Mouse (Mus musculus) layer of hippocampus, postnatal 25 days (tissue): ENCODE results near the gene Sorbs1. TPM values are rescaled to one million over a fixed set of nuclear protein-coding genes. Genes with fewer than 3 reads are reported as not detected.
A peak's percentile ranks its signal among the peaks of the same experiment; 100 is the strongest.

ENCODE experiments used
- DNase-seq, 2 experiments: peaks; one replicate each; pipeline ENCODE4 v3.0.0; 2022; ENCODE audit warnings: mixed read lengths in 2 of 2, low spot score in 1 of 2; ENCODE audit errors: extremely low spot score in 1 of 2
- total RNA-seq, 2 experiments: library from RNA; stranded (reverse); gene quantifications; 2 replicates each; pipeline ENCODE4 v1.2.3; 2021

Gene Sorbs1
- total RNA-seq, 2 experiments from 2014 or later = 185 to 208 TPM

DNA sequence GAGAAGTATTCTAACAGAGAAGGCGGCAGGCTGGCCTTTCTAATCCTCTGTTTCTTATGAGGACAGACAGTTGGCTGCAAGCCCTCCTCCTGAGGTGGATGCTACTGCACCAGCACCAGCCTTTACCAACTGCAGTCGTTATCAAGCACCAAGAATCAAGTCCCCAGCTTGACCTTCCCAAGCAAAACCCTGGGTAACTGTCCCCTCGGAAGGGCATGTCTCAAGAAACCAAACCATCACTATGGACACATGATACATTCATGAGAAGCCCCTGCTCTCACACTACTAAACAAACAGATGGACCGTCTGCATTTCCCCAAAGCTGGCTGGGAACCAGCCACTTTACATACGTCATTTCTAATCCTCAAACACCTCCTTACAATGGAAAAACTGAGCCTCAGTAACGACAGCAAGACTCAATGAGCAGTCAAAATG lies 102.2 kb downstream of the Sorbs1 start:
- DNase-seq = no peak

DNA sequence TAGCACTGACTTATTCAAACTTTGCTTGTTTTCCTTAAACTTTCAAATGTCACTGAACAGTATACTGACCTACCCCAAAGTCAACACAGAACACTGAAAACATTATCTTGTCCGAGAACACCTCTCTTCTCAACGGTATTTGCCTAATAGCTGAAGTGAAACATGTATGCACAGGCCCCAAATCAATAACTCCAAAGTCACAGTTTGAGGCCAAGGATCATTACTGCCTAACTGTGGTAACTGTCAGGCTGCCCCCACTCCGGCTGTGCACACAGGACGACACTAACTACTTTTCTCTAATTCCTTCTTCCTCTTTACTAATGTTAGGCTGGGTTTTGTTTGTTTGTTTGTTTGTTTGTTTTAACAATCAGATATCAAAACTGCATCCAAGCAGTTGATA lies 103.1 kb downstream of the Sorbs1 start:
- DNase-seq = no peak

DNA sequence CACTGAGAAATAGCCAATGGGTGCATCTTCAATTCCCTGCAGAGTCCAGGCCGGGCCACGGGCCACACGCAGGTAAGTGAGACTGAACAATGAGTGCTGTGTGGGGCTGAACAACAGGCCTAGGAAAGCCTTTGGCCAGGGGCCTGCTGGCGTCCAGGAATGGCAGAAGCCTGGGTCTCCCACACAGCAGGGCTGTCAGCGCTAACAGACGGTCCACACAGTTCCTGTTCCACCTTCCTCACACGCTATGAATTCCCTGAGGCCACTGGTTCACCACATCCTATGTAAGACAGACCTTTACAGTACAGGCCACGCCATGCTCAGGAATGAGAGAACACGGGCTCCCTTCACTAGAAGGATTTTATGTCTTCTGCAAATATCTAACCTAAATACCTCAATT lies 103.5 kb downstream of the Sorbs1 start:
- DNase-seq = no peak

DNA sequence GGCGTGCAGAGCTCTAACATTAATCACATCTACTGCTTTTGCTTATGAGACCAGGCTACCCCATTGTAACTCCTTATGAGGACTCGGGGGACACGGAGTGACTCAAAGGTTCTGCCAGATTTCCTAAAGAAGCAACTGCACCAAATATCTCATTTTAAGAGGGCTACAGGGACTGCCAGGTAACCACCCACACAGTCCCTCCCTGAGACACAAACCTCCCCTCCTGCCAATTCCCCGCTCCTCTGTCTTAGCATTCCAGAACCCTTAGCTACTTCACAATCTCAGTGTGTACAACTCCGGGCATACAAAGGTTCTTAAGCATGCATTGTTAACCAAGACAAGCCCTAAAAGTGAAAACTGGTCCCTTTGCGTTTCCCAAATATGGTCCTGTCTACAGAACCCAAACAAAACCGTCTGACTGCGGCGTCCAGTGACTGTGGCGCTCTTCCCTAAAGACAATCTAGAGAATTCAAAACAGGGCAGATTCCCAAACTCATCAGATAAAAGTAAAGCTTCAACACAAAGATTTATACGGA lies 104.0 kb downstream of the Sorbs1 start:
- DNase-seq = no peak

DNA sequence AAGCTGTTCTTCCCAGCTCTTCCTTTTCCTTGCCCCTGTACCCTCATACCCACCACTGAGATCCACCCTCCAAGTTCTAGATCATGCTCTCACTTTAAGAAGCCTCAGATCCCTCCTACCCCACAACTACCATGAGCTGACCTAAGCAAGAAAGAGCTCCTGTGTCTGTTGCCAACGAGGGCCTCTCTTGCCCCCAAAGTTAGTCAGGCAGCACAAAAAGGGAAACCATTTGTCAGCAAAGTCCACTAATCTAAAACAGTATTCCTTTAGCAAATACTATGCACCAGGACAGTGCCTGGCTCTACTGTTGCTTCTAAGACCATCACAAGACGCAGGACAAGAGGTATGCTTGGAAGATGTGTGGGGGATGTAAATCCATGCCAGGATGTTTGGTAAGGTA lies 106.4 kb downstream of the Sorbs1 start:
- no peak for DNase-seq

DNA sequence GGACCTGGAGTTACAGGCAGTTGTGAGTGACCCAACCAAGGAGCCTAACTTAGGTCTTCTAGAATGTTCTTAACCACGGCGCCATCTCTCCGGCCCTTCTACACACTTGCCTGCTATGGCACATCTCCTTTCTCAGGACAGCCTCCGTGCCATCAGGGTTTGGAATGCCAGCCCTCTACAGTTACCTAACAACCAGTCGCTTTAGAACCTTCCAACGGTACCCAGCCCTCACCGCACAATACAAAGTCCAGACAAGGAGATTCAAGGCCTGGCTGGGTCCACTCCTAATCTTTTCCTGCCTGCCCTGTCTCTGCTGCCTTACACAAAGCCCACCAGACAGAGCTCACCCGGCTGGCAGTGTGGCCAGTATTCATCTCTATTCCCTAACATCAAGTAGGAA lies 106.9 kb downstream of the Sorbs1 start:
- DNase-seq = no peak

DNA sequence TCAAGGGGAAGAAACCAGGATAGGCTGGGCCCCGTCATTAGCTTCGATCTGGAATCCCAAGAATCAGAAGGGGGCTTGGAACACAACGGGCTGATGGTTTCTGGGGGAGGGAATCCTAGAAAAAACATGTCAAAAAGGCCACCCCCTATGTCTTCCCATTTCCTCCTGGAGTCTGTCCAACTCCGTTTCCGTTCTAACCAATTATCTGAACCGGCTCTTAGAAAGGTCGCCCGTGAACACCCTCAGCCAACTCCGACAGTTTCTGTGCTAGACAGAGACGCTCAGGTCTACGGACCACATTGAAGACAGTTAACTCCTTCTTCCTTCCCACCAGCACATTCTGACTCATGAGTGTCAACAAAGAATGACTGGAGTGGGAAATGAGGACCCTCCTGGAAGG lies 107.8 kb downstream of the Sorbs1 start:
- no peak for DNase-seq

DNA sequence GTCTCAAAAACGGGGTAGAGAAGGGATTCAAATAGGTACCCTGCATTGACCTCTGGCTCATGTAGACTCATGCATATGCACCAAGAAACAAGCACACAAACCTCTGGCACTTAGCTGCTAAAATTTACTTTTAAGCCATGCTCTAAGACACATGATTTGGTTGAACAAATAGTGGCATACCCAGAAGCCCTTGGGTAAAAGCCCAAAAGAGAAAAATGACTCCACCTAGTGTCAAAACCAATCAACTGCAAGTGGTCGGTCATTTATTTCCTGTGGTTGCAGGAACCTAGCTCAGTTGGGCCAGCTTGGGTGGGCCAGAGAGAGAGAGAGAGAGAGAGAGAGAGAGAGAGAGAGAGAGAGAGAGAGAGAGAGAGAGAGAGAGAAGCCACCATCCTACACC lies 109.0 kb downstream of the Sorbs1 start:
- DNase-seq = no peak

DNA sequence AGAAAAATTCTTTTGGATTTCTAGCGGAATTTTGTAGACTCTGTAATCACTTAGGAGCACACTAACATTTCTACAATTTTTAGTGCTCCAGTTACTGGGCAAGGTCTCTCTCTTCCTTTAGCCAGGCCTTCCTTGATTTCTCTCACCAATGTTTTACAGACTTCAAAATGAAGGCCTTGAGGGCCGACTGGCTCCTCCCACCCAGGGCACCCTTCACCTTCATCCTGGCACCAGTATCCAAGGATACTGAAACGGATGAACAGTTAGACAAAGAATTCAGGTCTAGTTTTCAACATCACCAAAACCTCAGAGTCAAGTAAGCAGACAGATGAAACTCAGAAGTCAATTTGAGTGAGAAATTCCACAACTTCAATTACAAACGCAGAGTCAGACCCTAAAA lies 109.6 kb downstream of the Sorbs1 start:
- no peak for DNase-seq

DNA sequence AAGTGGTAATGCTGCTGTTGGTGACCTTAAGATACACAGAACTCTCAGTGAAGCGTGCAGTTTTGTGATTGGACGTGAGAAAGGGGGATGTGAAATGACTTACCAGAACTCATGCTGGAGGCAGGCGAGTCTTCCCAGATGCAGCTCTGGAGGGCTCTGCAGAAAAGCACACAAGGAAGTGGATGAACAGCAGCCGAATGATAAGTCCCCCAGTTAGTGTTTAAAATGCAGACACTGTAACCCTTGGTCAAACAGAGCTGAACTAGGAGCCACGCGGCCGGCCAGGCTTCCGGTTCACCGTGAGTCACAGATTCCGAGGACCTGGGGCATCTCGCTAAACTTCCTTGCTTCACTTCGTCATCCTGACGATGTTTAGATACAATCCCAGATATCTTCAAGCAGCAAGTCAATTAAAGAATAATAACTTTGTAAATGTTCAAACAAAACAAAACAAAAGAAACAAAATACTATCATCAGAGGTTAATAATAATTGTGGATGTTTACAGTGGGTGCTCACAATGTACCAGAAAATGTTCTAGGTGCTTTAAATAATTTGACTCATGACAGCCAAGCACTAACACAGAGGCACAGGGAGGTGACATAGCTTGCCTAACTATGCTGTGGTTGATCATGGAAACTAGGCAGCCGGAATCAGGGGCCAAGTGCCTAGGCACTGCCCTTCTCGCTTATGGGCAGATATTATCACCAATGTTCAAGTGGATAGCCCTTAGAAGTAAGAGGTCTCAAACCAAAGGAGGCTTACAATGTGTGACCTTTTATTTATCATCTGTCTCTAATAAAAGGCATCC lies 111.2 kb downstream of the Sorbs1 start:
- DNase-seq = no peak

DNA sequence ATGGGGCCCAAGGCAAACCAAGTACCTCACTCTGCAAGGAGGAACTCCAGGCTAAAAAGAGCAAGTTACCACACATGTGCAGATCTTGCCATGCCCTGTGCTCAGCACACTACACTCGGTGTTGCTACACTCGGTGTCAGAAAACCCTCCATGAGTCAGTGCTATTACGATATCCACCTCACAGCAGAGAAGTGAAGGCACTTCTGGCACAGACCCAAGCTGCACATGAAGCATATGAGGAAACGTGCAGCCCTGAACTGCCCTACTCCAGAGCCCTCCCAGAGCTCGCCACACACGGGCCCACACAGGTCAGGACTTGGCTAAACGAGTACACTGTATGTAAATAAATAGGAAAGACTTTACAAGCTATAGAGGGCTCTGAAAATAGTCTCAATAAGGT lies 112.4 kb downstream of the Sorbs1 start:
- no peak for DNase-seq

DNA sequence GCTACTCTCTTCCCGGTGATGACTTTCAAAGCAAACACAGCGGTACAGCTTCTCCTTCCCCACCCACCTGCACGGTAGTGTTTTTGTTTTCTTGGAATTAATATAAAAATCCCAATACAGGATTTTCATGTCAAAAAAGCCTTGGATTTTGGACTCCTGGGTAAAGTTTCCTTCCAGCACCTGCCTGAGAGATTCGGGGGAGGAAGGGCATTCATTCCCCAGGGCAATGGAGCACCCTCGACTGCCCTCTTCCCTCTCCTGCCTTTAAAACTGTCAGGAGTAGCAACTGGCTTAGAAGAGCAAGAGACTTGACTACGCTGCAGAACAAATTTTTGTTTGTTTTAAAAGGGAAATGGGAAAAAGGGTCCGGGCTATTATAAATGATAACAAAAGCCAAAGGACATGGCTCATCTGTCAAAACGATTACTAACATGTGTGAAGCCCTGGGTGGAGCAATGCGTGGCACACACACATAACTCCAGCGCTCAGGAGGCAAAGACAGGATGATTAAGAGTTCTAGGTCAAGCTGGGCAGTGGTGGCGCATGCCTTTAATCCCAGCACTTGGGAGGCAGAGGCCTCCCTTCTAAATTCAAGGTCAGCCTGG lies 113.1 kb downstream of the Sorbs1 start:
- no peak for DNase-seq

DNA sequence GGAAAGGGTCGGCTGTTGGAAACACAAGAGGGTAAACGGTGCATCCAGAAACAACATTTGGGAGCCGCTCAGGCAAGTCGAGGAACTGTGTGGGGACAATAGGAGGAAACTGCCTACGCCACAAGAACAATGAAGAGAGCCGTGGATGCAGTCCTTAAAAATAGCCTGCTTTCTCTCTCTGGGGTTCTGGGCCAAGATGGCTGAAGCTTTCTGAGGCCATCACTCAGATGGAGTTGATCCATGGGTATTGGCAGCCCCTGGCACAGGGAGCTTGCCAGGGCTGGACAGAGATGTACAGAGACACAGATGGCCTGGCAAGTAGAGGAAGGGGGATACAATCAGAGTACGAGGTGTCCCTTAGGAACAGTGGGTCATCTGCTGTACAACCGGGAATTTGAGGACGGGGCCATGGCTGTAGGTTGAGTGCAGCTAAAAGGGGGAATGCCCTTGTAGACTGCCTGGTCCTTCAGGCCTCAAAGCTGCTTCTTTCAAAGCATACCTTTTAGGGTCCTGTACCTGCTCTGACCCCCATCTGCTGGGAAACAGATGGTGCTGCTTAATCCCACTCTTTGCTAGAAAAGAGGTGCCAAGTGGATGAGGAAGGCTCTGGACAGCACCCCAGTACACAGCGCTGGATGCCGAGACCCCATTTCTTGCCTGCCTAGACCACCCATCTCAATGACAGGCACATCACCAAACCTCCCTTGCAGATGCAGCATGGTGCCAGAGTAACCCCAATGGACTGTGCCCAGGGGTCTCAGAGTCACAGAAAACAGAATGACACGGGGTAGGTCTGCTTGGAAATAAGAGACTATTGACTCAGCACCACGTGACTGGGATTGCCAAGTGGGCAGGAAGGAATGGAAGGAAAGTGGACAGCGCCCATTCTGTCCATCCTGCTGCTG lies 117.6 kb downstream of the Sorbs1 start:
- no peak for DNase-seq

DNA sequence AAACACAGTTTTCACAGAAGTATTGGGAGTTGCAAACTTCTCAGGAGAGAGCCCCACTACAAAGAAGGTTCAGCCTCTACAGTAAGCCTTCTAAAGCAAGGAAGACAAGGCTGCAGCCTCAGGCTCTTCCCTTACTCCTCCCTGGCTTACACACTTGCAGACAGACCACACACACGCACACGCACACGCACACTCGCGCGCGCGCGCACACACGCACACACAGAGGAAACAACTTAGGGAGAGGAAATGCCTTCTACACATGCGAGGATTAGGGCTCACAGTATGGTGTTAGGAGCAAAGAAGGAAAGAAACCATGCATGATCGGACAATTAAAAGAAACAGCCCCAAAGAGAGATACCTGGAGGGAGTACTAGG lies 118.3 kb downstream of the Sorbs1 start:
- DNase-seq = no peak

DNA sequence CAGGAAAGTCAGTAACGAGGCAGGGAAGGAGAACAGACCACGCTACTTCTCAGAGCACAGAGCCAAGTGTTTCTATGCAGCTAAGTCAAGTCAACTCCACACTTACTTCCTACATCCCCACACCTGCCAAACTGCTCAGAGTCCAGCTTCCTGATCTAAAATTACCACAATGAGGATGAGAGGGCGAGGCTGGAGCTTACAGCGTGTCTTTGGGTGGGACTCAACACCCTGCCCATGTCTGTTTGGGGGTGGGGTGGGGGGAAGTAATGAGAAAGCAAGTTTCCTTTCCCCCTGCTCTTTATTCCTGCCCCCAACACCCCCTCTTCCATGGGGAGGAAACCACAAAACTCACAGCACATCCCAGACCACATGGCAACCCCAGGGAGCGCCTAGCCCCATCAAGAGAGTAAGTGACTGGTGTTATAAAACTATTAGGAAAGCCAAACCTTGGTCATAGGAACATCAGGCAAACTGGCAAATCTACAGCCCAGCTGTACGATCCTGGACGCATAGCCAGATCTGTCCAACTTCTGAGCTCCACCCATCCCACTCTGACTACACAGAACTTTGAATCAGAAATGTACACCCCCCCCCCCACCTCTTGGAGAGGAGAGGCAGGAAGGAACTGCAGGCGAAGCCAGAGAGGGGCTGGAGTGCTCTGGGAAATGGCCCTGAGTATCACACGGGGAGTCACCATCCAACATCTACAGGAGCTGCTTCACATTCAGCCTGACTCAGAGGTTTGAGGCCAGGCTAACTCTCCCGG lies 118.8 kb downstream of the Sorbs1 start:
- DNase-seq = no peak

DNA sequence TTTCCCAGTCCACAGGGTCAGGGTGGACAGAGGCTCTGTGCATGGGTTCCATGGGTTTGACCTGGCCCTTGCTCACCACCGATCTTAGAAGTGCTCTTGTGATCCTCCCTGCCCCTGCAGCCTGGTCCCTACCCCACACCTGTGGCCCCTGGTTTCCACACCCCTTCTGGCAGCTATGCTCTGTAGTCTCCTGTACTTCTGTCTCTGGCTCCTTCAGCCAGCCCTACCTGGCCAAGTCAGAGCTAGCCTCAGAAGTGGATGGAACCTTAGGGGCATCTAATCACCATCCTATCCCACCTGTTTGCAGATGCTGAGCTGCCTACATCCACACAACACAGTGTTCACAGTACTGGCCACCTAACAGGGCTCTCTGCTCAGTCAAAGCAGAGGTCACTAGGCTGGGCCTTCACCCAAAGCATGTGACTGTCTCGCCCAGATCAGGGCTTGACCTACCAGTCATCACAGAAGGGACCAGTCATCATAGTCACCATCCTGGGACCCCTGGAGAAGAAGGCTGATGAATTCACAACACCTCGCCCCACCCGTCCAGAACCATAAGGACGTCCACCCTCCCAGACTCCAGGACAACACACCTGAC lies 120.7 kb downstream of the Sorbs1 start:
- no peak for DNase-seq

DNA sequence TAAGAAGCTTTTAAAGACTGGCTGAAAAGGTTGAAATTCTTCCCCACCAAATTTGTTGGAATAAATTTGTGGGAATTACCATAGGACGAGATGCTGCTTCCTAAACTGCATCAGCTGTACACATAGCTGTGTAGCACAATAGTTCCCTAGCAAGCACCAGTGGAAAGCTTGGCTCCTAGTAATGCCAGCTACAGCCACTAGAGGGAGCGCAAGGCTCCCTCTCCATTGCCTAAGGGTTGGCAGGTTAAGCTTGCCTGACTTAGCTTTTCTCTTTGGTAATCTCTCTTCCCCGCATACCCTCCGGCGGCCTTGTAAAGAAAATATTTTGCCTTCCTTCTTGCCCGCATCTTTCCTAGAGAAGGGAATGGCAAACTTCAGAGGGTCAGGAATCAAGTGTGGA lies 122.1 kb downstream of the Sorbs1 start:
- DNase-seq = peak; percentile 75 to 94

DNA sequence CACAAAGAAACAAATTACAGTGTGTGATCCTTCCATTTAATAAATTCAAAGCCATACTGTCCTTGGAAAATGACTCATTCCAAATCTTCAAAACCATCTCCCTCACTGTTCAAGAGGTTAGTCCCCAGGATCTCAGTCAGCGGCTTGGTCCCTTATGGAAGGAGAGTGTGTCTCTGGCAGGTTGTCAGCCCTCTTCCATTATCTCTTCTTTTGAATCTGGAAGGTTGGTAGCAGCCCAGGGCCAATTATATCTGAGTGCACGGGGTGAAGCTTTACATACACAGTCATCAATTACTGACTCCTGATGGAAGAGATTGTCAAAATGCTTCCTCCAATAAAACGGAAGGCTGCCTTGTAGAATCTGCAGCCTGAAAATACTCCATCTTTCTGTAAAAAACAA lies 126.7 kb downstream of the Sorbs1 start:
- DNase-seq = no peak

DNA sequence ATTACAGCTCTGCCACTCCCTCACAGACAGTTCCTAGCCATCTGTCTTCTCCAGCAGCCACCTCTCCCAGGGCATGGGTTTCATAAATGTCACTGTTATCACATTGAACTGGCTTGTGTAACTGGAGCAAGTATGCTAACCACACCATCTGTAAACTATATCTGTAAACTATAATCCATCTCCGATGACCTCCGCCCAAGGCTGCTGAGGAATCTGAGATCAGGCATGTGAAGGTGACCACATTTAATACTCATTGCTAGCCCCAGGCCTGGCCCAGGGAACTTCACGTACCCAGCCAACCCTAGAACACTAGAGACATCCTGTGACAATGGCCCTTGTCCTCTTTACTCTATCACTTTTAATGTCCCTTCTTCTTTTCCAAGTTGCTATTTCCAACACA lies 128.2 kb downstream of the Sorbs1 start:
- DNase-seq = no peak

DNA sequence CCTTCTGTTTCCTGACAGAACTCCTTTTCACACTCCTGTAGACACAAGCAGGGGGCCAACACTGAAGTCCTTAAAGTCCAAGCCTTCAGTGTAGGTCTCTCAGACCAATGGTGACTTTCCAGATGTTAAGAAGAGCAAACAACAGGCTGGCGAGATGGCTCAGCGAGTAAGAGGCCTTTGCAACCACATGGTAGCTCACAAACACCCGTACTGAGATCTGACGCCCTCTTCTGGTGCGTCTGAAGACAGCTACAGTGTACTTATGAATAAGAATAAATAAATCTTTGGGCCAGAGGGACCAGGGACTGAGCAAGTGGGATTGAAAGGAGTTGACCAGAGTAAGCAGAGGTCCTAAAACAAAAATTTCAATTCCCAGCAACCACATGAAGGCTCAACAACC lies 129.6 kb downstream of the Sorbs1 start:
- no peak for DNase-seq
